Mouse (Mus musculus) stomach, embryonic 15.5 days (tissue): ENCODE data around the gene Gm10645. TPM values are rescaled to one million over a fixed set of nuclear protein-coding genes. Genes with fewer than 3 reads are reported as not detected.
A peak's percentile ranks its signal among the peaks of the same experiment; 100 is the strongest.

Source experiments
- ATAC-seq: fragments of 200-750 bp; cut with Nextera tagmentation; 2 replicates; pipeline ENCODE4 v1.8.0; 2017; ENCODE audit warnings: low read depth, moderate number of reproducible peaks, moderate TSS enrichment; ENCODE audit not compliant: insufficient read depth, low FRiP score
- H3K27ac ChIP-seq: fragments of 300-500 bp; sonication (generic); 2 replicates; pipeline ENCODE4 v1.5.1; 2015; ENCODE audit warnings: mild to moderate bottlenecking, inconsistent platforms
- H3K27me3 ChIP-seq: fragments of 300-500 bp; sonication (generic); replicated peaks from 2 replicates; pipeline ENCODE4 v1.6.1; 2015; ENCODE audit warnings: inconsistent platforms
- H3K36me3 ChIP-seq: fragments of 300-500 bp; sonication (generic); 2 replicates; pipeline ENCODE4 v1.6.1; 2015; ENCODE audit warnings: inconsistent platforms
- H3K4me1 ChIP-seq: fragments of 300-500 bp; sonication (generic); 2 replicates; pipeline ENCODE4 v1.6.1; 2015; ENCODE audit warnings: inconsistent platforms
- H3K4me2 ChIP-seq: fragments of 300-500 bp; sonication (generic); 2 replicates; pipeline ENCODE4 v1.6.1; 2015; ENCODE audit warnings: mild to moderate bottlenecking, inconsistent platforms
- H3K4me3 ChIP-seq: fragments of 300-500 bp; sonication (generic); replicated peaks from 2 replicates; pipeline ENCODE4 v1.5.1; 2015; ENCODE audit warnings: inconsistent platforms
- H3K9ac ChIP-seq: fragments of 300-500 bp; sonication (generic); 2 replicates; pipeline ENCODE4 v1.6.1; 2015; ENCODE audit warnings: inconsistent platforms
- H3K9me3 ChIP-seq: fragments of 300-500 bp; sonication (generic); 2 replicates; pipeline ENCODE4 v1.6.1; 2016; ENCODE audit warnings: inconsistent platforms
- WGBS: fragments of 180-500 bp; shearing (Covaris S2); methylation state at CpG from one replicate; pipeline ENCODE4 v1.1.7; 2015; 5-methylcytosine and 5-hydroxymethylcytosine counted together
- polyA plus RNA-seq: library from polyadenylated mRNA; unstranded; fragments of >200 nt; fragmentation: Nextera tagmentation; extraction: Ambion mirVana; gene quantifications from 2 replicates; pipeline ENCODE4 v1.2.1, GENCODE M21; 2015

Gene Gm10645
- 2.8 and 3.1 TPM in 2 replicates for polyA plus RNA-seq

DNA sequence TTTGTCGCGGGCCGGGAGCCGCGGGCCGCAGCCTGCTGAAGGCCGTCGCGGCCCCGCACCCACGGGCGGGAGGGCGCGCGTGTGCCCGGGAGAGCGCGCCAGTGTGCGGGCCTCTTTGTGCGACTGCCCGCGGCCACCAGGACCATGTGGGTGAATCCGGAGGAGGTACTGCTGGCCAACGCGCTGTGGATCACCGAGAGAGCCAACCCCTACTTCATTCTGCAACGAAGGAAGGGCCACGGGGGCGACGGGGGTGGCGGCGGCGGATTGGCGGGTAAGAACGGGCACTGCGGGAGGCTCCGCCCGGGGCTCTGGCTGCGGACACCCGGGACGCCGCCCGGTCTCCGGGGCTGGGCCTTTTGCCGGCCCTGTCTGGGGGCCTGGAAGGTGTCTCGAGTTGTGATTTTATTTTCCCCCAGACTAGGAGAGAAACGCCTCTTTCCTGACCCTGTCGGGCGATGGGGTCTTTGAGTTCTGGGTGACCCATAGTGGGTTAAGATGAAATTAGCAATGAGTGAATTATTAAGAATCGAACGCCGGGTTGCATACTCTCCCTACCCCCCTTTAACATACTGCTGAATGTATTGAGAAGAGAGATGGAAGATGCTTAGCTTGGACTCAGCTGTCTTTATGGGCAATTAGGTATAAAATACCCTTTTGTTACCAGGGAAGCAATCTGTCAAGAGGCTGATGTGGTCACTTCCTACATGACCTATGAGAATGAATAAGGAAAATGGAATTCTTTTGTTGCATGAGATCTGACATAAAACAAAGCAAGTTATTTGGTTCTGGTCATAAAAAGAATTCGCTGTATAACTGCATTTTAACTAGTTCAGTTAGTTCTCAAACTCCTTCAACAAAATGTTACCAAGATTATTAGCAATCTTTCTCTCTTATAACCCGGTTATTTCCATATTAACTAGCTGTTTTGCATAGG is at the start of gene Gm10645:
Gm10645 (minus strand) TSS at position 240 of the 937 bp plus-strand sequence.
- Histone ChIP-seq H3K9ac (peak within 1 kb of the TSS; percentile 73), H3K4me3 (peak within 1 kb of the TSS; percentile 67), H3K4me1 (0 out of 2 replicates have a peak, but pooled peaks cover 4% of the 10 kb centered on the region), H3K27ac (peak within 1 kb of the TSS; percentile 91), H3K9me3 (no peaks in the 10 kb centered on the region), H3K36me3 (no peaks in the 10 kb centered on the region), H3K4me2 (peak within 1 kb of the TSS; percentile 79), H3K27me3 (no peaks in the 10 kb centered on the region)
- 3% methylated on average over 54 of the region's 54 CpGs for WGBS
- peak; percentile 27; the same call in 1 of the 2 replicates for ATAC-seq

DNA sequence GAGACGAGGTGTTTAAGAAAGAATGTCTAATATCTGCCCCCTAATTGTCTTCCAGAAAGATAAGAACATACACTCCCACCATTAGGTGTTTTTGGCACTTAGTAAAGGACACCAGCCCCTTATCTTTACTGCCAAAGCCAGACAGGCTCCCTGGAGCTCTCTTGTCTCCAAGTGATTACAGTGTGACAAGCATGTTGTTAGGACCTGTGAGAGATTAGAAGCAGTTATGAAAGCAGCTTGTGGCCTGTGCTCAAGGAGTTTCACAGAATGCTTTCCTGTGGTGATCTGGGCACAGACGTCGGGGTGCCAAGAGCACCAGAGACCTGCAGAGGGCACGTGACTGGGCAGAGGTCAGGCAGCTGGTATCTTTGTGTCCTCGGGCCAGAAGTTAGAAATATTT is 49.1 kb upstream of the Gm10645 start:
- WGBS: 50% methylated on average over 5 of the region's 5 CpGs
- no peak overlapping the region for H3K27ac ChIP-seq

DNA sequence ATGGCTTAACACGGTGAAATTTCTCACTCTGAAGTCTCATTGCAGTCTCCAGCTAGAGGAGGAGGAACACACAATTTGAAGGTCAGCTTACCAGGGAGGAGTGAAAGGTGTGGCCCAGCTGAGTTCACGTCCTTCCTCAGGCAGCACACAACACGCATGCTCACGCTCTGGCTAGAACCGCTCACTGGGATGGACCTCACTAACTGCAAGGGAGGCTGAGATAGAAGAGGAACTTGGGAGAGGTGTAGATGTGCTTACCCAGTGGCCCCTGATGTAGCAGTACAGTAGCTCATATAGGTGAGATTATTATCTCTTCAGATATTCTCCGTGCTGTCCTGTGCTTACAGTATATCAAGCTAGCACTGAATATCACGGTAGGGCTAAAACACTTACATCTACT is 44.7 kb upstream of the Gm10645 start:
- no peak overlapping the region for H3K4me2 ChIP-seq
- H3K9me3 ChIP-seq: no peaks in the 10 kb centered on the region
- no peak for ATAC-seq
- no peak overlapping the region for H3K9ac ChIP-seq
- no peaks in the 10 kb centered on the region for H3K4me1 ChIP-seq
- H3K27me3 ChIP-seq: no peaks in the 10 kb centered on the region
- no peak overlapping the region for H3K27ac ChIP-seq
- WGBS: 80% methylated on average over 7 of the region's 7 CpGs
- H3K36me3 ChIP-seq: no peaks in the 10 kb centered on the region
- no peak overlapping the region for H3K4me3 ChIP-seq

More for the DNA sequence above, 49.1 kb upstream of the Gm10645 start:
- Histone ChIP-seq H3K9me3 (no peaks in the 10 kb centered on the region), H3K9ac (no peak overlapping the region), H3K4me2 (no peak overlapping the region), H3K4me1 (no peaks in the 10 kb centered on the region), H3K4me3 (no peak overlapping the region), H3K36me3 (no peaks in the 10 kb centered on the region), H3K27me3 (no peaks in the 10 kb centered on the region)
- ATAC-seq: peak; percentile 84

DNA sequence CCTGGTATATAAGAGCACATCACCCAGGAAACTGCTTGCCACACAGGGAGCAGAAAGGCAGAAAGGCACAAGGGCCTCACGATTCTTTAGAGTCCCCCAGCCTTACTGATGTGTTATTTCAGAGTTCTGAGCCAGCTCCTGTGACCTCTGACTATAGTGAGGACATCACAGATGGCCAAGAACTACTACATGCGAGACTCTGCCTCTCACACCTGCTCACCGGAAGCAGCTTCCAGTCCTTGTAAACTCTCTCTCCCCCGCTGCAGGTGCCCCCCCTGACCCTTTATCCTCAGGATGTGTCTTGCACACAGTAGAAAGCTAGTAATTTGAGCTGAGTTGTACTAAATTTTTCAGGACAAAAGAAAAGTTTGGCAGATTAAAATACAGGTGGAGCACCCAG is 43.6 kb upstream of the Gm10645 start:
- no peaks in the 10 kb centered on the region for H3K9me3 ChIP-seq
- WGBS: 54% methylated on average over 4 of the region's 4 CpGs
- ATAC-seq: no peak
- no peak overlapping the region for H3K9ac ChIP-seq
- no peaks in the 10 kb centered on the region for H3K27me3 ChIP-seq
- H3K4me3 ChIP-seq: no peak overlapping the region
- no peaks in the 10 kb centered on the region for H3K4me1 ChIP-seq
- no peak overlapping the region for H3K4me2 ChIP-seq
- no peaks in the 10 kb centered on the region for H3K36me3 ChIP-seq
- H3K27ac ChIP-seq: no peak overlapping the region

DNA sequence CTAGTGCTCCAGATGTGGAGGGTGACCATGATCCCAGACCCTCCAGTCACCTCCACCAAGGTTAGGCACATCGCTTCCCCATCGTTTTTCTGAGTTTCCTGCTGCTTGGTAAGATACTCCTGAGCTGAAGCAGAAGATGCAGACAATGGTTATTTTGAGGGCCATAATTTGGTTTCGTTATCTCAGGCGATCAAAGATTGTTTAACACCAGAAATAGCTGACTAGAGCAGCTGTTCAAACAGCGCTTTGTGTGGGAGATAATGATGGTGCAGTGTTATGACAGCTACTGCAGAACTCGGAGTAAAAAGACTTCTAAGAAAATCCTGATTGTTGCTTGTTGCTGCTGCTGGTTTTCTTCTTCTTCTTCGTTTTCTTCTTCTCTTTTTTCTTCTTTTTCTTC is 39.9 kb upstream of the Gm10645 start:
- ATAC-seq: no peak

DNA sequence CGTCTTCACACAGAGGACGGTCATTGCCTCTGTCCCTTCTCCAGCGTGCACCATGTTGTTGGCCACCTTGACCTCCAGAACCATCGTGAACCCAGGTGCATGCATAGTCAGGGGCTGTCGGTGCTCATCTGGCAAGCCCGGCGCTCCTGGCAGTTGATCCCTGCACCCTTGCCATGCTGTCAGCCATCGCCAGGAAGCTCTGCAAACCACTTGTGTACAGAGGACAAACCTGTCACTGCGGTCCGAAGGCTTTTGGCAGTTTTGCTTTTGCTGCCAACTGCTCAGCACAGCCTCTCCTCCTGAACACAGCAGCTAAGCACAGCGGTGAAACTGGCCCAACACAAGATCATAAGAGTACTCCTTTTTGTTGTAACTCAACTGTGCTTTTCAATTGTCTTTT is 37.0 kb upstream of the Gm10645 start:
- Histone ChIP-seq H3K36me3 (no peaks in the 10 kb centered on the region), H3K27ac (no peak overlapping the region), H3K4me2 (no peak overlapping the region), H3K4me1 (peaks cover 15% of the 10 kb centered on the region), H3K9ac (no peak overlapping the region), H3K4me3 (no peak overlapping the region), H3K27me3 (no peaks in the 10 kb centered on the region), H3K9me3 (no peaks in the 10 kb centered on the region)
- ATAC-seq: no peak
- 90% methylated on average over 11 of the region's 11 CpGs for WGBS

More for the DNA sequence above, 39.9 kb upstream of the Gm10645 start:
- Histone ChIP-seq H3K27ac (no peak overlapping the region), H3K4me1 (peaks cover under 1% of the 10 kb centered on the region; the same call in 1 of the 2 replicates), H3K36me3 (no peaks in the 10 kb centered on the region), H3K9ac (no peak overlapping the region), H3K4me2 (no peak overlapping the region), H3K4me3 (no peak overlapping the region), H3K9me3 (no peaks in the 10 kb centered on the region), H3K27me3 (no peaks in the 10 kb centered on the region)
- 56% methylated on average over 7 of the region's 7 CpGs for WGBS

DNA sequence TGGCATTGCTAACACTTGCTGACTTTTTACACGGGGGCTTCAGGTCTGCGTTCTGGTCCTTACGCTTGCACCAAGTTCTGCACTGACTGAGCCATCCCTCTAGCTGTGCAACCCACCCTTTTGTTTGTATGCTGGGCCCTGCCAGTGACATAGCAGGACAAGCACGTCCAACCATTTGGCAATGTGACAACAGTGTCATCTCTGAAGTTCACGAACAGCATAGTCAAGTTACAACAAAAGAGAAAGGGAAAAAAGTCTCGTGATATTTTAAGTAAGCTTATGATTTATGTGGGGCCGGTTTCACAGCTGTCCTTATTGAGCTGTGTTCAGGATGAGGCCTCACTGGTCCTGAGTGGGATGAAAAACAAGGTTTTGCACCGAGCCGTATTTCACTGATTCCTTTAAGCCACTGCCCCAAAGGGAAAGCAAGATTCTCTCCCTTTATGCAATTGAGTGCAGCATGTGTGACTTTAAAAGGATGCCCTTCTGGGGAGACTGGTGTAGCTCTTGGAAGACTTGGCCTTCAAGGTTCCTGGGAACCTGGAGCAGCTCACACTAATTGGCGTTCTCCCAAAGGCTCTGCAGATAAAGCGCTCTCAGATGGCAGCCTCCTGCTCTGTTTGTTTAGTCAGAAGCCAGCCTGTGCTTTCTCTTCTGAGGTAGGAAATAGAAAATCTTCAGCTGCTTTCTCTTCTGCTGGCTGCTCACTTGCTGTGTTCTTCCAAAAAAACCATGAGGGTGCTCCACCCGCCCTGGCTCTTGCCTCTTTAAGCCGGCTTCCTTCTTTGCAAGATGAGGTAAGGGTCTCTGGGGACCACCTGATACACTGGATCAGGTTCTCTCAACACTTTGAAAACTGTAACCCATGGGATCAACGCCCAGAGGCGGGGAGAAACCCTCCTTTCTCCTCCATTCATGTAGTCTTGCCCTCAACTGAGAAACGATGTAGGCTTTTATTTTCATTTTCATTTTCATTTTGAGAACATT is 34.5 kb upstream of the Gm10645 start:
- Histone ChIP-seq H3K4me1 (peaks cover 15% of the 10 kb centered on the region), H3K27ac (peak overlapping the region; percentile 75), H3K36me3 (no peaks in the 10 kb centered on the region), H3K27me3 (no peaks in the 10 kb centered on the region), H3K4me3 (no peak overlapping the region; the same call in 1 of the 2 replicates), H3K4me2 (peak overlapping the region; percentile 37), H3K9me3 (no peaks in the 10 kb centered on the region), H3K9ac (no peak overlapping the region)
- WGBS: 46% methylated on average over 16 of the region's 16 CpGs
- peak; percentile 71 for ATAC-seq

DNA sequence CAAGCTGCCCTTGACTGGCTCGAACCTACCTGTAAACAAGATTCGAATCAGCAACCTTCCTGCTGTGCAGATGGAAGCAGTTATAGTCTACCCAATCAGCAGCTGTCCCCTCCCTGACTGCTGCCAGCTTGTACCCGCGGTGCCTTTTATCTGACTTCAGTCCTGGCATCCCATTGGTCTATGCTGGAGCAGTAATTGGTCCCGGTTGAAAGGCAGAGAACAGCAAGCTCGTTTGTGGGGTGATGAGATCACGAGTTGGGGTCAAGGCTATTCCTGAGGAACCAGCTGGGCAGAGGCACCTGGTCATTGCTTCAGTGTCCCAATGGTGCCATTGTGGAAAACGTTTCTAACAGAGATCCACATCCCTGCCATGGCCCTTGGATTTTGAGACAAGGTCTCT is 33.7 kb upstream of the Gm10645 start:
- no peak overlapping the region for H3K4me3 ChIP-seq
- no peak overlapping the region for H3K4me2 ChIP-seq
- H3K36me3 ChIP-seq: no peaks in the 10 kb centered on the region
- H3K9me3 ChIP-seq: no peaks in the 10 kb centered on the region
- H3K27me3 ChIP-seq: no peaks in the 10 kb centered on the region
- peak overlapping the region; percentile 75 for H3K27ac ChIP-seq
- no peak for ATAC-seq
- peaks cover 15% of the 10 kb centered on the region for H3K4me1 ChIP-seq
- 76% methylated on average over 8 of the region's 8 CpGs for WGBS
- H3K9ac ChIP-seq: no peak overlapping the region

DNA sequence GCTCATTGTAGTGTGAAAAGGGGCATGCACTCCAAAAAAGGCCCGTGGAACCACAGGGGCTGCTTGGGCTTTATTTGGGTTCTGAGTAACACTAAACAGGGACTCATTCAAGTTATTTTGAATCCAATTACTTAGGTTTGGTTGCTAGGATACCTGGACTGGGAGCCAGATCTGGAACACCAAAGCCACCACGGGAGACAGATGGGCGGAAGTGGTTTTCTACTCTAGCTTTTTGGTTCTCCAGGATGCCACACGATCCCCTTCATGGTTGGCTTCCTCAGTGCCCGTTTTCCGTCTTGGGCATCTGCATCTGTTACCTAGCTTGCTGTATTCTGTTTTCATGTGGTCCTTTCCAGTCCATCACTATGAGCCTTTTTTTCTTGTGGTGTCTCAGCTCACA is 30.1 kb upstream of the Gm10645 start:
- H3K4me2 ChIP-seq: no peak overlapping the region
- peaks cover 15% of the 10 kb centered on the region for H3K4me1 ChIP-seq
- no peak overlapping the region for H3K4me3 ChIP-seq
- H3K9me3 ChIP-seq: no peaks in the 10 kb centered on the region
- H3K27me3 ChIP-seq: no peaks in the 10 kb centered on the region
- 73% methylated on average over 6 of the region's 6 CpGs for WGBS
- no peak for ATAC-seq
- no peaks in the 10 kb centered on the region for H3K36me3 ChIP-seq
- no peak overlapping the region for H3K27ac ChIP-seq
- no peak overlapping the region for H3K9ac ChIP-seq

DNA sequence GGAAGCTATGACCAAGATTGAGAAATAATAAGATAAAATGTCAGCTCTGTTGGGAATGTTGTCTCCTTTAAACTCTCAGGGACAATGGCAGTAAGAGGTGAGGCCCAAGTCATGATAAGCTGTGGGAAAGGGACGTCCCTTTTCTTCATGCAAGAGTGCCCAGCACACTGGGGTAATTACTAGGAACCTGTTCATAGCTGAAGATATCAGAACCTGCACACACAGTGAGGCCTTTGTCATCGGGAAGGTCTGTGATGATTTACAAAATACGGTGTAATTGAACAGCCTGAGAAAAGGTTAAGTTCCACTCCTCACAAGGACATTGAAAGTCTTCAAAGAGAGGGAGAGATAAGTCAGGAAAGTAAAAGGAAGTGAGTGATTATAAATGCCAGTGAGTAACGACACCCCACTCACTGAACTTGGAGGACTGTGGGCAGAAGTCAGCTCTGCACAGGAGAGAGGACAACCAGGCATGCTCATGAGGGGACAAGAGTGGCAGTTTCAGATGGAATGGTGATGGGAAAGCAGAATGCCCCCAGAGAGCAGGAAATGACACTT is 23.6 kb upstream of the Gm10645 start:
- H3K36me3 ChIP-seq: no peaks in the 10 kb centered on the region
- no peak for ATAC-seq
- no peaks in the 10 kb centered on the region for H3K9me3 ChIP-seq
- WGBS: 57% methylated on average over 4 of the region's 4 CpGs
- peak overlapping the region; percentile 33 for H3K27ac ChIP-seq
- H3K9ac ChIP-seq: no peak overlapping the region
- H3K4me2 ChIP-seq: no peak overlapping the region
- no peaks in the 10 kb centered on the region for H3K27me3 ChIP-seq
- no peak overlapping the region for H3K4me3 ChIP-seq
- H3K4me1 ChIP-seq: peaks cover 5% of the 10 kb centered on the region; the same call in 1 of the 2 replicates

DNA sequence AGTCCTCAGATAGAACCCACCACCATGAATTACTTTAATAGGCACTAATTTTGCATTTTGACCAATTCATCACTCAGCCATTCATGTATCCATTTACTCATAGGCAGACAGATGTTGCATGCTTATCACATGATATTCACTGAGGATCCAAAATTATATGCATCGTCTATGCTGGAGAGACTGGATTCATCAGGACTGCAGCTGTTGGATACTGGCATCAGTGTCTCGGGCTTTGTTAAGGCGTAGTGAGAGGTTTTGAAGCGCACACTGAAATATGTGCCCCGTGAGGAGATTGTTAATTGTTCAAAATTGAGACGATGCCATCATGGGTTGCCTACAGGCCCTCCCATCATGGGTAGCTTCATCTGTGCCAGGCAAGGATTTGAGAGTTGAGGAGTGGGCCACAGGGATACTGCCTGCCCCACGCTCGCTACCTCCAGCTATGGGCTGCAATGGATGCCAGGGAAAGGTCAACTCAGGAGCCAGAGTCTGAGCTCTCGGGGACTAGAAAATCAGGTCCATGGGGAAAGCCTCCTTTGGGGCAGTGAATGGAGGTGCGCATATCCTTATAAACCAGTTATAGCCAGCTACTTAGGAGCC is 21.5 kb upstream of the Gm10645 start:
- H3K9me3 ChIP-seq: no peaks in the 10 kb centered on the region
- H3K4me3 ChIP-seq: no peak overlapping the region
- H3K9ac ChIP-seq: no peak overlapping the region
- no peaks in the 10 kb centered on the region for H3K36me3 ChIP-seq
- no peak for ATAC-seq
- H3K27ac ChIP-seq: no peak overlapping the region
- no peaks in the 10 kb centered on the region for H3K27me3 ChIP-seq
- no peak overlapping the region for H3K4me2 ChIP-seq
- 85% methylated on average over 10 of the region's 10 CpGs for WGBS
- peaks cover 23% of the 10 kb centered on the region for H3K4me1 ChIP-seq
